Mouse (Mus musculus): ENCODE measurements at regions not wholly inside any gene's neighbourhood (a gene's known extent, or its start where the extent isn't known, plus 50 kb on each side); places are given as distances from the start of the nearest gene placed in this dataset.

DNA sequence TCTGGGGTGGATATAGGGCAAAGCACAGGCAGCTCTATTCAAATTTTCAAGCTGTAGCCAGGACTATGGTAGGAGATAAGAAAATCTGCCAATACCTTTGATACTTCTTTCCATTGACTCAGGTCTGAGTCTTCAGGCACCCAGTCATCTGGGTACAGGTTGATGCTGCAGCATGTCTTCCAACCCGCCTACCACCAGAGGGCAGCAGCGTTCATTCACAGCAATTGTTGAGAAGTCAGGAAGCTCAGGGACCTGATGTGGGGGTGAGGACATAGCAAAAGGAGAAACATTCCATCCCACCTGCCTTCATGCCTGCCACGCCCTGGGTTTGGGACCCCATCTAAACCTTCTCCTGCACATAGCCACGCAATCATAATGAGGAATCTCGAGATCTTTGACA, 118.2 kb upstream of the Gm21876 start:
- peak in 1 of 2 experiments; percentile 3 for DNase-seq (ENCODE audit: low spot score in 2 of 2)

DNA sequence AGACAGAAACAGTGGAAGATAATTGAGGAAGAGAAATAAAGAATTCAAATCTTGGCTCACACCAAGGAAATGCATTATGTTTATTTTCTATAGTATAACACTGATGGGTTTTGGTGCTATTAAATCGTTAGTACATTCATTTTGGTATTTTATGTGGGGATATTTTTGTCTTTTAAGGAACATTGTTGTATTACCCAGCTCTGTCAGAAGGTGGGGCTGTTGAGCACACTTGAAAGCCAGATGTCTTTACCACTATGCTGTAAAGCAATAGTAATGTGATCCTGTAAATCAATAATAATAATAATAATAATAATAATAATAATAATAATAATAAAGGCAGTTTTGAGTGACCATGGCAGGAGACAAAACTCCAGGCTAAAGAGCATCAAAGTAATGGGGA, 120.0 kb upstream of the Gm21876 start:
- no peak for DNase-seq (ENCODE audit: low spot score in 2 of 2)

DNA sequence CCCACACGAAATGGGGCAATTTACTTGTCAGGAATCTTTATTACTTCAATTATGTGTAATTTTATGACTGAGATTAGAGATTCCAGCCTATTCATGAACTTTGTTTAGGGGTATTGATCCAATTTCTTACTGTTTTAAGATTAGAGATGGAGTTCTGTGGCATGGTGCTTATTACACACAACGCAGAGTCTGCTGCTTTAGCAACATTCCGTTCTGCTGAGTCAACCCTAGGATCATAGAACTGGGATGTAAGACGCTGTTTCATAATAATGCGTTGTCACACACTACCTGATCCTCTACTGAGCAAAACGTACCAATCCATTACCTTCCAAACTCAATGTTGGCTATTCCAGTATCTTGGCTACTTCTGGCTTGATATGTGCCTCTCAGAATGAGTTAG, 121.9 kb upstream of the Gm21876 start:
- no peak for DNase-seq (ENCODE audit: low spot score in 2 of 2)

DNA sequence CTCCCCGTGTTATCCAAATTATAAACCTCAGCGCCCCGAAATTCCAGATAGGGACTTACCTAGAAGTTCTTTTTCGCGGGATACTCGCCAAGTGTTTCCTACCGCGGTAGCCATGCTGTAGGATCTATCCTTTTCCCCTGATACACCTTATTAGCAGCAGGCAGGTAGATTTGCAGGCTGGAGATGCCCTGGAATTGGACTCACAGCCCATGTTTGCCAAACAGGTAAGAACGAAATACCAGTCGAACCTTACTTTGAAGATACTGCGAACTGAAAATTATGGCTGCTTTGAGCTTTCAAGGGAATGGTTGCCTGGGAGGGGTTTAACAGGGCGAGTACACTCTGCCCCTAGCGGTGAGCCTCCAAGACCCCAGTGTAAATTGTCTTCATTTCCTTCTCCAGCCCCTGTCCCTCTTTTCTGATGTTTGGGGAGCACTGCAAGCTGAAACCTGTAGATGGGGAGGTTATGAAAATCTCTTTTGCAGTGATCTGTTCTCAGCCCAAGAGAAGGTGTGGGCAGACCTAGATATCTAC, 149.8 kb upstream of the Agtr2 start:
- no peak for DNase-seq (ENCODE audit: low spot score in 2 of 2)

- DNase-seq (ENCODE audit: low spot score in 2 of 2): no peak
Observed at GRCm38 (mm10) chrX:21344397-21344796, 139.9 kb upstream of the Agtr2 start.

- no peak for DNase-seq (ENCODE audit: low spot score in 2 of 2)
Observed at GRCm38 (mm10) chrX:21350503-21350902, 133.8 kb upstream of the Agtr2 start.

- DNase-seq (ENCODE audit: low spot score in 2 of 2): no peak
Observed at GRCm38 (mm10) chrX:21352350-21352749, 132.0 kb upstream of the Agtr2 start.

DNA sequence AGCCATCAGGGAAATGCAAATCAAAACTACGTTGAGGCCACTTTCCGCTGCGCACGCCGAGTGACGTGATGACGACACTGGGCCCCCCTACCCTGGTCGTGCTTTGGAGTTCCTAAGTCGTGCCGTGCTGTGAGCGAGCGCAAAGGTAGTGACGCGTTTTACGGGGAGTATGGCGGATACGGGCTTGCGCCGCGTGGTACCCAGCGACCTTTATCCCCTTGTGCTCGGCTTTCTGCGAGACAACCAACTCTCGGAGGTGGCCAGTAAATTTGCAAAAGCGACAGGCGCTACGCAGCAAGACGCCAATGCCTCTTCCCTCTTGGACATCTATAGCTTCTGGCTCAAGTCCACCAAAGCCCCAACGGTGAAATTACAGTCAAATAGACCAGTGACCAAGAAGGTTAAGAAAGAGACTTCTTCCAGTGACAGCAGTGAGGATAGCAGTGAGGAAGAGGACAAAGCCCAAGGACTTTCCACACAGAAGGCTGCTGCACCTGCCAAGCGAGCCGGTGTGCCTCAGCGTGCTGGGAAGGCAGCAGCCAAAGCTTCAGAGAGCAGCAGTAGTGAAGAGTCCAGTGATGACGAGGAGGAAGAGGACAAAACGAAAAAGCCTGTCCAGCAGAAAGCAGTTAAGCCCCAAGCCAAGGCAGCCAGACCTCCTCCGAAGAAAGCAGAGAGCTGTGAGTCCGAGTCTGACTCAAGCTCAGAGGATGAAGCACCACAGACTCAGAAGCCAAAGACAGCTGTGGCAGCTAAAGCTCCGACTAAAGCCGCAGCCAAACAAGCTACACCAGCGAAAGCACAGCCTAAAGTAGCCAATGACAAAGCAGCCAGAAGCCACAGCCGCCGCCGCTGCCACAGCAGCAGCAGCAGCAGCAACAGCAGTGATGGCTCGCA, 123.3 kb upstream of the Agtr2 start:
- peak; percentile 10 to 41 for DNase-seq (ENCODE audit: low spot score in 2 of 2)

DNA sequence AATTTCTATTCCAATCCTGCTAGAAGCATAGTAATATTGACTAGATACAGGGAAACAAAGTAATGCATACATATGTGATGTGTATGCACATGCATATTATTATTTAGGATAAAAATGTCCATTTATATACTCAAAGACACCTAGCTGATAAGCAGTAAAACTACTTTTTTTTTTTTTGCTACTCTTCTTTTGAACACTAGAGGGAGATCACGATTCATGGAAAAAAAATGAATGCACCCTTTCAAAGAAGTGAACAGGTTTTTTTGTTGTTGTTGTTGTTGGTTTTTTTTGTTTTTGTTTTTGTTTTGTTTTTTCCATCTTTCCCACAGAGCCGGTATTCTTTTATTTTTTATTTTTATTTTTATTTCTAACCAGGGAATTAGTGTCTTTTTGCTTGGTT, 99.1 kb upstream of the Agtr2 start:
- no peak for DNase-seq (ENCODE audit: low spot score in 2 of 2)

DNA sequence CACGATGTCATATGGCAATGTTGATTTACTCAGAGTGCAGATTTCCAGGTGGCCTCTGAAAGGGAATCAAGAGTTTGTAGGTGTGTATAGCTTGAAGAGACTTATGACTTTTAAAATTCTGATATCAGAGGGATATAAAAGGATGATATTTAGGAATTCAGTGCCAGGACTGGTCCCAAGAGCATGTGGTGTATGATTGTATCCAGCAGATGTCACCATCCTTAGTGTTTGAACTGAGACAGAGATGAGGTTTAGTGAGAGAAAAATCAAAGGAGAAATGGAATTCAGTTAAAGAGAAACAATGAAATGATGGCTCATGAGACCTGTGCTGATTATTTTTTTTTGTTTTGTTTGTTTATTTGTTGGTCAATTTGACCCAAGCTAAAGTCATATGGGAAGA, 94.4 kb upstream of the Agtr2 start:
- no peak for DNase-seq (ENCODE audit: low spot score in 2 of 2)

DNA sequence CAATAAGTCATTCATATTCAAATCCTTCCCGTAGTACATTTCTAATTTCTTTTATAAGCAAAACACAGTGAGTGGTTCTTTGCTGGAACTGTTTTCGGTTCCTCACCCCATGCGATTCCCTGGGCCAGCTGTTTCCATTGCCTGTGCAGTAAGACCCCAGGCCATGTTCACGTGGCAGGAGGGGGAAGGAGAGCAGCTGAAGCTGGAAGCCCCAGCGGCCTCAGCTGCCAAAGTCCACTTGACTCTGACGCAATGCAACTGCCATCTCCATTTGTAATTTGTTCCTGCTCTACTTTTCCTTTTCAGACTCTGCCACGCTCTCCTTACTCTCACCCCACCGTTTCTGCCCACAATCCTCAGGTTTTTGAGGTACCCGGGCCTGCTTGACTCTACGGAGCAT, 91.1 kb upstream of the Agtr2 start:
- DNase-seq (ENCODE audit: low spot score in 2 of 2): no peak

DNA sequence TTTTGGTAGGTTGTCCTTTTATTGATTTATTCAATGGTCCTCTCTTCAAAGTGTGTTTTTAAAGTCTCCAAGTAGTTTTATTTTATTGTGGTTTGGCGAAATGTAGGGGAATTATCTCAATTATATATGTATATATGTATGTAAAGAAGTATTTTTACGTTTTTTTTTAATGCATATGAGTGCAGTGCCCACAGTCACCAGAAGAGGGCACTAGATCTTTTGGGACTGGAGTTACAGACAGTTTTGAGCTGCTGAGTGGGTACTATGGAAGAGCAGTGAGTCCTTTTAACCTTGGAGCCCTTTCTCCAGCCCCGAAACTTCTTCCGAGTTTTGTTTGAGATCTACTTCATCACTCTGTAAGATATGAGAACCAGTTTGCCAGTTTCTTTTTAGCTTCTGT, 59.5 kb upstream of the Agtr2 start:
- DNase-seq (ENCODE audit: low spot score in 2 of 2): no peak

- DNase-seq (ENCODE audit: low spot score in 2 of 2): no peak
Observed at GRCm38 (mm10) chrX:21428081-21428480, 56.3 kb upstream of the Agtr2 start.

DNA sequence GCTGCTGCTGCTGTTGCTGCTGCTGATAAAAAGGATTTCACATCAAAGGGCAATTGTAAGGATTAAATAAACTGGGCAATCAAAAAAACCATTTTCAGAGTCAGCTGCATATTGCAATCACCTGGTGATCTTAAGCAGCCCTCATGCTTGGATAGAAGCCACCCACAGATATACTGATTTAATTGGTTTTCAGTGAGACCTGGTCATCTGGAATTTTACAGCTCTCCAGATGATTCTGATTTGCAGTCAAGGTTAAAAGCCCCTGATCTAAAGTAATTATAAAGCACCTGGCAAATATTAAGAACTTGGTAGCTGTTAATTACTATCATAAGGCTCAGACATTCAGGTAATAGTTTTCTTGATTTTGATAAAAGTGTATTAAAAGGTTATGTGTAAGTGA, 50.8 kb upstream of the Agtr2 start:
- DNase-seq (ENCODE audit: low spot score in 2 of 2): no peak

All from frontal cortex, postnatal 25 days (tissue).